Mouse (Mus musculus): ENCODE data around the gene Mmp11.

- TF ChIP-seq CTCF (IDR thresholded peaks at IDR 0.05; ENCODE audit: low read depth) (no peak), EP300 (IDR thresholded peaks at IDR 0.05; ENCODE audit: low read depth) (no peak)
Measured at GRCm38 (mm10) chr10:75942736-75943477, 6.6 kb upstream of the Mmp11 start, which contains the start of gene Vpreb3.
